ENCODE assay signal across 24 mouse cellular contexts in the genomic region with DNA sequence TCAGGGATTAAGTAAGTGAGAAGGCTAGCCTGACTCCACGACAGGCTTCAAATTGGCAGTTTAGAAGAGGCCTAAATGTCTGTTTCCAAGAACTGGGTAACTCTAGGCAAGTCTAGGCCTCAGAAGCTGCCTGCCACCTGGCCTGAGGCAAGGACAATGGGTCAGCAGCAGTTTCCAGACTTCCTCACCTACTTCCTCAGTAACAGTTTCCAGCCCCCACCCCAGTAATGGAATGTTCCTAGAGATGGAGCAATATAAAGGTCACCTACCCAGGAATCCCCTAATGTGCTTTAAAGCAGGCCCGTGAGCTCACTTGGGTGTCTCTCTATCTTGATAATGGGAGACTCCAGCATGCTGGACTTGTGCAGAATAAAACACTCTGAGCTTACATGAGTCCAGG. TPM values are rescaled to one million over a fixed set of nuclear protein-coding genes. Genes with fewer than 3 reads are reported as not detected.
DNase-seq lines count a peak whose midpoint lies in the region; TF ChIP-seq lines count a peak whose summit lies in the region.
"Had no signal": no experiment of that assay in that cellular context is flagged by ENCODE, and none has a peak within 500 bp of the region (broad histone marks: within the 10 kb centered on the region; RNA-seq: fewer than 3 reads in every experiment).

No protein-coding gene starts in this region.

- H3K4me3 ChIP-seq in ES-Bruce4 (ENCODE audit: low read depth, low read length) (no peak overlapping the region), ES-E14 (ENCODE audit: insufficient read depth in 1 of 2, low read depth in 1 of 2, low read length in 2 of 2, poor library complexity in 1 of 2, severe bottlenecking in 1 of 2) (no peak overlapping the region)
- H3K4me3 ChIP-seq: embryonic facial prominence, embryonic 13.5 days; embryonic facial prominence, embryonic 15.5 days; erythroblast, embryonic 14.5 days; forebrain, embryonic 10.5 days; forebrain, embryonic 12.5 days had no signal

- H3K27ac ChIP-seq in ES-Bruce4 (ENCODE audit: insufficient read depth, low read length) (peak overlapping the region; percentile 93), ES-E14 (ENCODE audit: insufficient read depth, low read depth, low read length, poor library complexity, severe bottlenecking) (peak overlapping the region; percentile 71; the same call in 1 of the 2 replicates)
- H3K27ac ChIP-seq: embryonic facial prominence, embryonic 13.5 days; embryonic facial prominence, embryonic 15.5 days; forebrain, embryonic 10.5 days; forebrain, embryonic 12.5 days had no signal

- in situ Hi-C loops in ES-E14 (cut with MboI; ENCODE audit: low sequenced_read_pairs in 2 of 2, unreplicated experiment in 2 of 2), result no loop called here

- no peak for TF ChIP-seq CTCF in ES-Bruce4 (IDR thresholded peaks at IDR 0.05; ENCODE audit: low read depth, low read length)

- H3K27me3 ChIP-seq in ES-Bruce4 (ENCODE audit: control insufficient read depth, insufficient read depth, low read length, poor library complexity, severe bottlenecking), result no peaks in the 10 kb centered on the region
- H3K27me3 ChIP-seq: CH12.LX; embryonic facial prominence, embryonic 13.5 days; embryonic facial prominence, embryonic 15.5 days; forebrain, embryonic 12.5 days had no signal

- no peak for TF ChIP-seq POLR2A in ES-Bruce4 (IDR thresholded peaks at IDR 0.05; ENCODE audit: insufficient read depth, low read length)

- peak; percentile 90 for TF ChIP-seq EP300 in ES-Bruce4 (IDR thresholded peaks at IDR 0.05; ENCODE audit: insufficient read depth, low read depth, low read length)

- H3K9me3 ChIP-seq in ES-Bruce4 (replicated peaks; ENCODE audit: control insufficient read depth, insufficient read depth, low read length, poor library complexity, severe bottlenecking) (no peaks in the 10 kb centered on the region), ES-E14 (ENCODE audit: control insufficient read depth, insufficient read depth, low read depth, low read length) (no peaks in the 10 kb centered on the region)
- H3K9me3 ChIP-seq: embryonic facial prominence, embryonic 13.5 days; embryonic facial prominence, embryonic 15.5 days; forebrain, embryonic 10.5 days; forebrain, embryonic 12.5 days had no signal

- H3K9ac ChIP-seq in ES-Bruce4 (ENCODE audit: low read depth, poor library complexity, severe bottlenecking) (no peak overlapping the region), ES-E14 (ENCODE audit: insufficient read depth, low read depth, low read length, poor library complexity, severe bottlenecking) (no peak overlapping the region)
- H3K9ac ChIP-seq: embryonic facial prominence, embryonic 13.5 days; embryonic facial prominence, embryonic 15.5 days; forebrain, embryonic 12.5 days had no signal

- peaks cover 1% of the 10 kb centered on the region for H3K4me1 ChIP-seq in ES-Bruce4 (ENCODE audit: control insufficient read depth, insufficient read depth, low read length)
- peaks cover 1 to 5% of the 10 kb centered on the region in 2 experiments; a peak in 2 of 4 replicates for H3K4me1 ChIP-seq in ES-E14 (ENCODE audit: control insufficient read depth in 2 of 2, insufficient read depth in 2 of 2, low read length in 2 of 2, poor library complexity in 1 of 2)
- H3K4me1 ChIP-seq: embryonic facial prominence, embryonic 13.5 days; embryonic facial prominence, embryonic 15.5 days; forebrain, embryonic 10.5 days; forebrain, embryonic 12.5 days had no signal

- H3K36me3 ChIP-seq in ES-Bruce4 (ENCODE audit: control insufficient read depth, insufficient read depth, low read length, poor library complexity, severe bottlenecking) (no peaks in the 10 kb centered on the region), ES-E14 (ENCODE audit: control insufficient read depth, insufficient read depth, low read length, poor library complexity, severe bottlenecking) (no peaks in the 10 kb centered on the region)
- H3K36me3 ChIP-seq: embryonic facial prominence, embryonic 13.5 days; embryonic facial prominence, embryonic 15.5 days; forebrain, embryonic 10.5 days; forebrain, embryonic 12.5 days had no signal

- DNase-seq in ES-E14 (ENCODE audit: low read depth, low spot score) (no peak), ZHBTc4 (ENCODE audit: low read depth, low spot score) (peak; percentile 67)
- no peak for DNase-seq in testis, postnatal 10 days (ENCODE audit: low spot score)
- no peak for DNase-seq in gastrocnemius, postnatal 4 days (ENCODE audit: low spot score in 2 of 2)
- DNase-seq: adrenal gland, adult 2 months; adrenal gland, postnatal 10 days; adrenal gland, postnatal 25 days; B cell, adult 2 months; cerebellum, adult 11 months; cerebellum, adult 18-20 months; cerebellum, adult 8-10 months; cerebellum, adult 9-11 months; cerebellum, postnatal 14 days; cerebellum, postnatal 36 days; embryo, embryonic 11 days had no signal

TF ChIP-seq in ES-E14, 5 proteins besides CTCF, POLR2A, EP300 and RAD21:
- TF ChIP-seq ZC3H11A (IDR thresholded peaks at IDR 0.05; ENCODE audit: borderline replicate concordance, low read depth, low read length), result no peak
- TF ChIP-seq ZNF384 (IDR thresholded peaks at IDR 0.05; ENCODE audit: low read depth, low read length), result no peak
- no peak for TF ChIP-seq HCFC1 (IDR thresholded peaks at IDR 0.05; ENCODE audit: borderline replicate concordance, insufficient read depth, low read length)

RNA-seq across cellular contexts. Expression of a gene that starts 10.1 kb away (rescaled TPM):
- 3.2 and 4.1 TPM in 2 replicates for polyA plus RNA-seq in ES-Bruce4 (2011; ENCODE audit: insufficient read depth, insufficient read length, low read depth, missing spikeins)
- total RNA-seq in ES-E14 (2012; rRNA removed), result 16.3 and 24.5 TPM in 2 replicates
- not detected for total RNA-seq in gastrocnemius, postnatal 4 days (2021)
- total RNA-seq: adrenal gland, adult 2 months; adrenal gland, postnatal 25 days; CH12.LX; MEL had no signal
- polyA plus RNA-seq: adrenal gland, adult 2 months; CD4-positive, CD25-positive, alpha-beta regulatory T cell, adult 4 months; erythroblast, embryonic 14.5 days had no signal

Comparison
In these comparisons a context has a peak if more than half of its experiments do, and no peak if none do; other contexts are left out.
1. RNA of a gene that starts 10.1 kb away (total RNA-seq): 16.3 to 24.5 TPM in ES-E14; not detected in gastrocnemius, postnatal 4 days; every median in the first group is over 10 times any median in the second.